In genomic region chr12:74013739-74014138, GRCm38 (mm10) we compare ENCODE assay signal across 8 mouse cellular contexts. TPM values are rescaled to one million over a fixed set of nuclear protein-coding genes. Genes with fewer than 3 reads are reported as not detected.
DNase-seq lines count a peak whose midpoint lies in the region; ATAC-seq and TF ChIP-seq lines count a peak whose summit lies in the region.

No protein-coding gene starts in this region.

- peak; percentile 96 for TF ChIP-seq CTCF in forebrain, postnatal 0 days (IDR thresholded peaks at IDR 0.05; ENCODE audit: low read depth)
- peak; percentile 100 for TF ChIP-seq CTCF in lung, adult 2 months (IDR thresholded peaks at IDR 0.05; ENCODE audit: insufficient read depth, low read length)

- no peak overlapping the region for H3K4me3 ChIP-seq in forebrain, postnatal 0 days (ENCODE audit: low read depth, low read length)
- no peak overlapping the region for H3K4me3 ChIP-seq in lung, adult 2 months (replicated peaks; ENCODE audit: extremely low read depth, low read depth, low read length)

- peak; percentile 87 for ATAC-seq in forebrain, postnatal 0 days

- 1% methylated on average over 6 of the region's 6 CpGs for WGBS in forebrain, postnatal 0 days
- WGBS in large intestine, adult 2 months, result 3% methylated on average over 6 of the region's 6 CpGs
- under 1% methylated on average over 6 of the region's 6 CpGs for WGBS in lung, adult 2 months

- H3K27ac ChIP-seq in forebrain, postnatal 0 days (ENCODE audit: low read depth, low read length), result no peak overlapping the region

- no peak overlapping the region for H3K9ac ChIP-seq in forebrain, postnatal 0 days

- peak; percentile 81 for DNase-seq in MN1 (ENCODE audit: low spot score)
- DNase-seq in cerebellum, adult 8-10 months, result peak; percentile 82
- DNase-seq in forebrain, postnatal 0 days, result peak; percentile 87
- DNase-seq in heart, postnatal 36 days, result peak; percentile 84 to 92
- DNase-seq in large intestine, adult 2 months (ENCODE audit: low read depth, low spot score), result peak; percentile 28
- DNase-seq in lung, adult 2 months, result peak; percentile 82
- peak; percentile 30 for DNase-seq in ovary, adult 18-20 months (ENCODE audit: low spot score)
- DNase-seq in thymus, postnatal 25 days, result peak; percentile 49

- H3K4me1 ChIP-seq in forebrain, postnatal 0 days (ENCODE audit: insufficient read depth), result no peaks in the 10 kb centered on the region; the same call in 1 of the 2 replicates
- peaks cover 7% of the 10 kb centered on the region for H3K4me1 ChIP-seq in lung, adult 2 months (ENCODE audit: control insufficient read depth, insufficient read depth, low read length)

- no peaks in the 10 kb centered on the region for H3K27me3 ChIP-seq in forebrain, postnatal 0 days (ENCODE audit: insufficient read depth, low read length)

- no peak overlapping the region for H3K4me2 ChIP-seq in forebrain, postnatal 0 days (ENCODE audit: low read depth)

- H3K36me3 ChIP-seq in forebrain, postnatal 0 days (ENCODE audit: insufficient read depth), result peaks cover under 1% of the 10 kb centered on the region; the same call in 1 of the 2 replicates

- TF ChIP-seq POLR2A in lung, adult 2 months (IDR thresholded peaks at IDR 0.05; ENCODE audit: borderline replicate concordance, extremely low read depth, low read depth, low read length), result no peak

- no peaks in the 10 kb centered on the region for H3K9me3 ChIP-seq in forebrain, postnatal 0 days (ENCODE audit: low read length)

- intact Hi-C loops in heart, postnatal 36 days (cut with DNase I), result loop anchor here (1.0 to 5.0 kb wide), 3 partner anchors 279 to 451 kb away; no protein-coding TSS in a partner anchor

RNA-seq across cellular contexts. Expression of gene Syt16, which starts 16.3 kb away (rescaled TPM):
- 114 TPM in 2 replicates for total RNA-seq in forebrain, postnatal 0 days (2014; rRNA removed)
- 95.2 and 102 TPM in 2 replicates for polyA plus RNA-seq in forebrain, postnatal 0 days (2015; fragmentation: Nextera tagmentation; extraction: Ambion mirVana)
- total RNA-seq in heart, postnatal 36 days (2021), result not detected
- 0.04 and 0.12 TPM in 2 replicates for polyA plus RNA-seq in large intestine, adult 2 months (2012; rRNA removed)
- polyA plus RNA-seq in lung, adult 2 months (2012; rRNA removed), result not detected in 2 replicates

RNA-seq across cellular contexts. Expression of gene Snapc1, which starts 49.5 kb away (rescaled TPM):
- total RNA-seq in forebrain, postnatal 0 days (2014; rRNA removed), result 18.1 and 21.9 TPM in 2 replicates
- 15.2 and 17.9 TPM in 2 replicates for polyA plus RNA-seq in forebrain, postnatal 0 days (2015; fragmentation: Nextera tagmentation; extraction: Ambion mirVana)
- 10 to 100 TPM in 1 of 2 experiments, 1 to 10 TPM in 1; 8.8 to 13.4 TPM for total RNA-seq in heart, postnatal 36 days (2021)
- polyA plus RNA-seq in large intestine, adult 2 months (2012; rRNA removed), result 3.7 and 4.0 TPM in 2 replicates
- 8.2 and 8.9 TPM in 2 replicates for polyA plus RNA-seq in lung, adult 2 months (2012; rRNA removed)

Comparison
In these comparisons a context has a peak if more than half of its experiments do, and no peak if none do; other contexts are left out.
1. DNase-seq: peak in every context shown above with its lines; median percentile 88 in heart, postnatal 36 days; 87 in forebrain, postnatal 0 days; 82 in cerebellum, adult 8-10 months; 82 in lung, adult 2 months; 81 in MN1; 49 in thymus, postnatal 25 days; 30 in ovary, adult 18-20 months; 28 in large intestine, adult 2 months.
2. RNA of gene Syt16, which starts 16.3 kb away (polyA plus RNA-seq): 95.2 to 102 TPM in forebrain, postnatal 0 days; 0.04 to 0.12 TPM in large intestine, adult 2 months and not detected in lung, adult 2 months; every median in the first group is over 10 times any median in the second.